Mouse (Mus musculus) megakaryocyte, embryonic 14.5 days (primary cell): ENCODE measurements around the gene Dtx2.

Source experiments
- FLI1 ChIP-seq: IDR thresholded peaks from 2 replicates; pipeline ENCODE4 v1.6.1; 2012; ENCODE audit warnings: low read length, inconsistent platforms, mixed read lengths
- GATA1 ChIP-seq: IDR thresholded peaks from 3 replicates; pipeline ENCODE4 v1.6.1; 2012; ENCODE audit warnings: mixed read lengths, low read length, inconsistent platforms, borderline replicate concordance

DNA sequence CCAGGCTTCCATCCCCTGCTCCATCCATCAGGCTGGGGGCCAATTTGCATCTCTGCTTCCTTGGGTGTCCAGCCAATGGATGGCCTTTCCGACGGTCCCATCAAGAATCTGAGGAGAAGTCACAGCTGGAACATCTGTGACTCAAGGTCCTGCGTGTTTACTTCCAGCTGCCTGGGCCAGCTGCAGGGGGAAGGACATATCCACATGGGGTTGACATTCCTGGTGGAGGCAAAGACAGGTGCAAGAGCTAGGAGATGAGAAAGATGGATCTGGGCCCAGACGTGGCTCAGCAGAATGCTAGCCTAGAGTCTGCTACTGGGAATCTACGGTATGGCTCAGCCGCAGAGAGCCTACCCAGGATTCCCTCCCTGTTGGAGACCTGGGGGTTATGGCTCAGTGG lies 24.4 kb upstream of the Dtx2 start:
- TF ChIP-seq GATA1 (no peak), FLI1 (no peak)
